Mouse (Mus musculus) neutrophil, adult 65 days (primary cell): Measurements from ENCODE around the gene Rnf150. TPM values are rescaled to one million over a fixed set of nuclear protein-coding genes. Genes with fewer than 3 reads are reported as not detected.

Experiments used
- total RNA-seq: library from RNA; stranded (reverse); gene quantifications from 2 replicates; pipeline ENCODE4 v1.2.4, GENCODE M21; 2023

Rnf150 gene
- total RNA-seq = 0.68 and 0.82 TPM in 2 replicates

DNA sequence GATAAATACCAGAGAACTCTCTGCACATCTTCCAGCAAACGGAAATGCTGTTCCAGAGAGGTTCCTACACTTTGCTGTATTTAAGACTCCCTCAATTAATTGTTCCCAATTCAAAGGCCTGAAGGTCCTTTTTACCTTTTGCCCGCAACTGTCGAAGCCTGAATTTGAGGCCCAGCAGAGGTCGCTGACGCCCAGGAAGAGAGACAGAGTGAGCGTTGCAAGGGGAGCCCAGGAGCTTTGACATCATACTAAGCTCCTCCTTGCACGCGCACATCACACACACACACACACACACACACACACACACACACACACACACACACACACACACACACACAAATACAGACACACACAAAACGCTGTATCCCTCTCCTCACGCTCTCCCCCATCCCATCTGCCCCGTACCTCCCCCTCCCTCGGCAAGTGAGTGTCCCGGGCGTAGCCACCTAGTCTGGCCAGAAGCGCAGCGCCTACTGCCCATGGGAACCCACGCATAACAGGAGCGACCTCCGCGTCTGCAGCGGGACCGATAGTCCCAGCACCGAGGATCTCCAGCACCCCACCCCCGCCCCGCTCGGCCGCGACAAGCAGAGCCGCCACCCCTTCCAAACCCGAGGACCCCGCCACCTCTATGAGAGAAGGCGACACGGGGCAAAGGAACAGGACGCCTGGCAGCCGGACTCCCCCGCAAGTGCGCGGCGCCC is at the start of gene Rnf150:
Gene Rnf150, plus strand, starts transcription at position 316 of the 704 bp plus-strand sequence.

Other genes with a start within 250 kb of the Rnf150 start
- gene Zfp330, start 89.2 kb upstream of the Rnf150 start, total RNA-seq = 43.3 and 58.2 TPM in 2 replicates